Mouse (Mus musculus): ENCODE data around the gene Pou2f2. TPM values are rescaled to one million over a fixed set of nuclear protein-coding genes. Genes with fewer than 3 reads are reported as not detected.

Gene Pou2f2
- polyA plus RNA-seq, 1 experiment from 2014 or later: 2.5 TPM

DNA sequence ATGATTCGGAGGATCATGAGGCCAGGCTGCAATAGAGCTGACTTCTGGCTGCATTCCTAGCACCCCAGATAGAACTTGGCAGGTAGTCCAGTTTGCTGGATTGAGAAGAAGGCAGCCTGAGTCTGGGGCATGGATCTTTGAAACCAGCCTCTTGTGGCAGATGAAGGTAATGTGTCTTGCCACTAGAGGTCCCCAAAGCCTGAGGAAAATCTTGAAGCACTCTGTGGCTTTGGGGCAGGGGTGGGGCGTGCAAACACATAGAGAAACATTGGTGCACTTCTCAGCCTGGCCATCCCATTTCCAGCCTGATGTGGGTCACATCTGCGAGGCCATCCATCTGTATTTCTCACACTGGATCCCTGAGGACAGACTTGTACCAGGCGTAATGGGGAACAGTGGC lies 97.0 kb downstream of the Pou2f2 start:
- Histone ChIP-seq H3K4me3 (replicated peaks) (no peak overlapping the region), H3K36me3 (peaks cover 72% of the 10 kb centered on the region), H3K9me3 (replicated peaks) (no peaks in the 10 kb centered on the region), H3K27ac (no peak overlapping the region), H3K27me3 (no peaks in the 10 kb centered on the region), H3K4me1 (peaks cover 25% of the 10 kb centered on the region), H3K9ac (no peak overlapping the region), H3K4me2 (no peak overlapping the region)
- ATAC-seq (replicated peaks; ENCODE audit: low FRiP score): no peak
- WGBS: 81% methylated on average over 4 of the region's 4 CpGs

DNA sequence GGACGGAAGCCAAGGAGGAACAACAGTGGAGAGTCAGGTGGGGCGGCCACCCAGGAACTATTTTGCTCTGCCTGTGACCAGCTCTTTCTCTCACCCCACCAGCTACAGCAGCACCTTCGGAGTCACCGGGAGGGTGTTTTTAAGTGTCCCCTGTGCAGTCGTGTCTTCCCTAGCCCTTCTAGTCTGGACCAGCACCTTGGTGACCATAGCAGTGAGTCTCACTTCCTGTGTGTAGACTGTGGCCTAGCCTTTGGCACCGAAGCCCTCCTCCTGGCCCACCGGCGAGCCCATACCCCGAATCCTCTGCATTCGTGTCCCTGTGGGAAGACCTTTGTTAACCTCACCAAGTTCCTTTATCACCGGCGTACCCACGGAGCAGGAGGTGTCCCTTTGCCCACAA lies 99.1 kb downstream of the Pou2f2 start:
- ATAC-seq (replicated peaks; ENCODE audit: low FRiP score): no peak
- Histone ChIP-seq H3K4me2 (no peak overlapping the region), H3K36me3 (peaks cover 62% of the 10 kb centered on the region), H3K27me3 (no peaks in the 10 kb centered on the region), H3K9ac (no peak overlapping the region), H3K9me3 (replicated peaks) (no peaks in the 10 kb centered on the region), H3K4me3 (replicated peaks) (no peak overlapping the region), H3K4me1 (peaks cover 32% of the 10 kb centered on the region), H3K27ac (no peak overlapping the region)
- 96% methylated on average over 13 of the region's 13 CpGs for WGBS

DNA sequence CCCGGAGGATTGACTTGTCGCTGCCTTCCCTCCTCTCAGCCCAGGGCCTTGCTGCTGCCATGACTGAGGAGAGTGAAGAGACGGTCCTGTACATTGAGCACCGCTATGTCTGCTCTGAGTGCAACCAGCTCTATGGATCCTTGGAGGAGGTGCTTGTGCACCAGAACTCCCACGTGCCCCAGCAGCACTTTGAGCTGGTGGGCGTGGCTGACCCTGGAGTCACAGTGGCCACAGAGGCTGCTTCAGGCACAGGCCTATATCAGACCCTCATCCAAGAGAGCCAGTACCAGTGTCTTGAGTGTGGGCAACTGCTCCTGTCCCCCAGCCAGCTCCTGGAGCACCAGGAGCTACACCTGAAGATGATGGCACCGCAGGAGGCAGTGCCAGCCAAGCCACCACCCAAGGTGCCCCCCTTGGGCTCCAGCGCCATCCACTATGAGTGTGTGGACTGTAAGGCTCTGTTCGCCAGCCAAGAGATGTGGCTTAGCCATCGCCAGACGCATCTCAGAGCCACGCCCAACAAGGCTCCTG lies 100.0 kb downstream of the Pou2f2 start:
- H3K4me1 ChIP-seq: peaks cover 33% of the 10 kb centered on the region
- no peak for ATAC-seq (replicated peaks; ENCODE audit: low FRiP score)
- H3K36me3 ChIP-seq: peaks cover 53% of the 10 kb centered on the region

DNA sequence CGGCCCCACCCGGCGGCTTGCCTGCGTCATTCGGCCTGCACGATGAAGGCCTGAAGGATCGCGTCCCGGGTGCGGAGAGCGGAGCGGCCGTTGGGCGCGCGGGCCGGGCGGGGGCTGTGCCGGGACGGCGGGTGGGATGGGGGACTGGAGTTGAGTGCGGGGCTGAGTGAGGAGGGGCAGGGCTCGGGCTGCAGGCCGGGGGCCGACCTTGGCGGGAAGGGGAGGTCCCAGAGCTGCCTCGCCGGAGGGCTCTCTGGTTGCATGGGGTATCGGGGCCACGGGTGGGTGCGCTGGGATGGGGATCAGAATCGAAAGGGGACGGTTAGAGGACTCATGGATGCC lies 102.1 kb downstream of the Pou2f2 start:
- Histone ChIP-seq H3K4me3 (replicated peaks) (peak overlapping the region; percentile 93), H3K27me3 (no peaks in the 10 kb centered on the region), H3K9ac (peak overlapping the region; percentile 97), H3K4me1 (peaks cover 48% of the 10 kb centered on the region), H3K4me2 (peak overlapping the region; percentile 74), H3K9me3 (replicated peaks) (no peaks in the 10 kb centered on the region), H3K36me3 (peaks cover 31% of the 10 kb centered on the region), H3K27ac (peak overlapping the region; percentile 98)
- ATAC-seq (replicated peaks; ENCODE audit: low FRiP score): peak; percentile 47
- WGBS: under 1% methylated on average over 33 of the region's 33 CpGs

More for the DNA sequence above, 100.0 kb downstream of the Pou2f2 start:
- Histone ChIP-seq H3K27me3 (no peaks in the 10 kb centered on the region), H3K27ac (no peak overlapping the region), H3K9me3 (replicated peaks) (no peaks in the 10 kb centered on the region), H3K4me3 (replicated peaks) (no peak overlapping the region), H3K4me2 (no peak overlapping the region), H3K9ac (no peak overlapping the region)
- WGBS: 71% methylated on average over 12 of the region's 12 CpGs

DNA sequence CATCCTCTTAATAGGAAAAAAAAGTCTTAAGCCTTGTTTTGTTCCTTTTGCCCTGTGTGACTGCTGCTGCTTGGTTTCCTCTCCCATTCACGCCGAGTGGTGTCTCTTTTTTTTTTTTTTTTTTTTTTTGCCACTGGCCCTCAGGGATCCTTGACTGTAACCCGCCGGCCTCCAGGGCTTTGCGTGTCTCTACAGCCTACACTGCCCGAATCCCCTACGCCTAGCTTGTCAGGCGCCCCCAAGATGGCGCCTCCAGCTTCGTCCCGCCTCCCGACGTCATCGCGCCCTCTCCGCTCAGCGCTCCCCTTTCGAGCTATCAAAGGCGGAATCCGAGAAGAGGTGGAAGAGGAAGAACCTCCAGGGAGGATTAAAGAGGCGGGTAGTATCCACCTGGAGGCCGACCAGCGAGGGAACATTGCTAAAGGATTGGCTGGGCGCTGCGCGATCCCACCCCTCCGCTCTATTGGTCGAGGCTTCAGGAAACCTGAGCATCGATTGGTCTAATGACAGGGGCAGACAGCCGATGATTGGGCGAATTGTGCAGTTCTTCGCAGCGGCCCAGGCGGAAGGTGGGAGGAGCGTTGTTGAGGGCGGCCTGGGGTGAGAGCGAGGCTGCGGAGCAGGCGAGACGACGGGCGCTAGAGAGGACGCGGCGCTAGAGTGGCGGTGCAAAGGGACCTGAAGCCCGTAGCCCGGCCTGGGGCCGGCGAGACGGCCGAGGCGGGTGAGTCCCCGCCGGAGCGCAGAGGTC lies 102.7 kb downstream of the Pou2f2 start:
- Histone ChIP-seq H3K36me3 (peaks cover 26% of the 10 kb centered on the region), H3K4me1 (peaks cover 50% of the 10 kb centered on the region), H3K9ac (peak overlapping the region; percentile 97), H3K27me3 (no peaks in the 10 kb centered on the region), H3K4me2 (peak overlapping the region; percentile 74), H3K27ac (peak overlapping the region; percentile 98), H3K4me3 (replicated peaks) (peak overlapping the region; percentile 93), H3K9me3 (replicated peaks) (no peaks in the 10 kb centered on the region)
- under 1% methylated on average over 56 of the region's 56 CpGs for WGBS
- ATAC-seq (replicated peaks; ENCODE audit: low FRiP score): peak; percentile 97

DNA sequence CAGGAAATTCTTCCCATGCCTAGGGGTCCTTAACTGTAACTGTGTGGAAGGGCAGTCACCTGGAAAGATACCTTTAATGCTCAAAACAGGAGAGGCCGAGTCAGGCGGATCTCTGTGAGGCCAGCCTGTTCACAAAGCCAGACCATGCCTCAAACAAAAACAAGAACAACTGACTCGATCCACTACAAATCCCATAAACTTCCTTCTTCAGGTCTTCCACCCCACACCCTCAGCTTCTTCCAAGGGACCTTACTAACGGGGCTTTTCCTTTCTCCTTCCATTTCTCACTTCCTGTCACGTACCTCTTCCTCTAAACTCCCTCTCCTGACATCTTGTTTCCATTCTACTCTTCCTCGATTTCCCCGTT lies 103.2 kb downstream of the Pou2f2 start:
- Histone ChIP-seq H3K27ac (peak overlapping the region; percentile 98), H3K27me3 (no peaks in the 10 kb centered on the region), H3K9me3 (replicated peaks) (no peaks in the 10 kb centered on the region), H3K4me3 (replicated peaks) (peak overlapping the region; percentile 93), H3K36me3 (peaks cover 20% of the 10 kb centered on the region), H3K4me1 (peaks cover 56% of the 10 kb centered on the region), H3K9ac (peak overlapping the region; percentile 57), H3K4me2 (peak overlapping the region; percentile 66)
- ATAC-seq (replicated peaks; ENCODE audit: low FRiP score): no peak
- 20% methylated on average over 7 of the region's 7 CpGs for WGBS

DNA sequence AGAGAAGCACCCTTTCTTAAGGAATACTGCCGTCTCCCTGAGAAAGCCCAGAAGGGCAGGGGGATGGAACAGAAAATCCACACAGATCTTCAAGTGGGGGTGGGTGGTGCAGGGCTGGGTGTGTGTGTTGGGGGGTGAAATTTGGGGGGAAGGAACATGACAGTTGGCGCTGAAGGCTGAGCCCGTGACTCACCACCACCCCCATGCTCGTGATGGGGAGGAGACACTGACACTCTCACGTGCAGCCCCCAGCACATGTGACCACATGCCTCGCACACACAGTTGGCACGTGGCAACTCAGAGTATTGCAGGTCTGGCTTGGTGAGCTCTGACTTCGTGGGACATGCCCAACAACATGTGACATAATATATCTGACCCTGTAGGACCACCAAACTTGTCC lies 105.6 kb downstream of the Pou2f2 start:
- Histone ChIP-seq H3K4me2 (no peak overlapping the region), H3K36me3 (no peaks in the 10 kb centered on the region), H3K9ac (no peak overlapping the region), H3K27me3 (no peaks in the 10 kb centered on the region), H3K9me3 (replicated peaks) (no peaks in the 10 kb centered on the region), H3K4me1 (peaks cover 64% of the 10 kb centered on the region), H3K4me3 (replicated peaks) (no peak overlapping the region), H3K27ac (peak overlapping the region; percentile 91; the same call in 1 of the 2 replicates)
- no peak for ATAC-seq (replicated peaks; ENCODE audit: low FRiP score)
- WGBS: 83% methylated on average over 8 of the region's 8 CpGs

DNA sequence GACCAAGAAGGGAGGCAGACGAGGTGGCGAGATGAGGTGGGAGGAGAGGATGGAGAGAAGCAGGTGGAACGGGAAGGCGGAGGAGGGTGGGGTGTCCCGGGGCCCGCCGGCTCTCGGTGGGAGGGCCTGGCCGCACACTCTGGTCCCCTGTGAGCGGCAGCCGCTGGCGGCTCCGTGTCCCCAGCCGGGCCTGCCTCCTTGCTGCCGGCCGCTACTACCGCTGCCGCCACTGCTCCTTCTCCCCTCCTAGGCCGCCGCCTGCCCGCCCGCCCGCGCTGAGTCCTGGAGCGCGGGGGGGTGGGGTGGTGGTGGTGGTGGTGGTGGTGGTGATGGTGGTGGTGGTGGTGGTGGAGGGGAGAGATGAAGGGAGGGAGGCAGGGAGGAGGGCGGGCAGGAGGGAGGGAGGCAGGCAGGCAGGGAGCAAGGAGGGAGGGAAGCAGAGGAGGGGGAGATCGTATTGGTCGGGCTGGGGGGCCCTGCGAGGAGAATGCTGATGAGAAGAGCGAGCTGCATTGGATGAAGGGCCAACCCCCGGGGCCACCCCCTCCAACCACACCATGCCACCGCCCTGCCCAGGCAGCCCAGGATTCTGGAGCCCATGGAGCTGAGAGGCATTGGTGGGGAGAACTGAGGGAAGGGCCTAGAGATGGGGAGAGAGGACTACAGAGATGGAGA lies 106.7 kb downstream of the Pou2f2 start:
- Histone ChIP-seq H3K27me3 (no peaks in the 10 kb centered on the region), H3K9me3 (replicated peaks) (no peaks in the 10 kb centered on the region), H3K9ac (peak overlapping the region; percentile 84), H3K4me1 (peaks cover 54% of the 10 kb centered on the region), H3K36me3 (peaks cover 9% of the 10 kb centered on the region), H3K27ac (peak overlapping the region; percentile 91), H3K4me3 (replicated peaks) (peak overlapping the region; percentile 68), H3K4me2 (peak overlapping the region; percentile 89)
- ATAC-seq (replicated peaks; ENCODE audit: low FRiP score): peak; percentile 30
- 1% methylated on average over 30 of the region's 33 CpGs for WGBS

DNA sequence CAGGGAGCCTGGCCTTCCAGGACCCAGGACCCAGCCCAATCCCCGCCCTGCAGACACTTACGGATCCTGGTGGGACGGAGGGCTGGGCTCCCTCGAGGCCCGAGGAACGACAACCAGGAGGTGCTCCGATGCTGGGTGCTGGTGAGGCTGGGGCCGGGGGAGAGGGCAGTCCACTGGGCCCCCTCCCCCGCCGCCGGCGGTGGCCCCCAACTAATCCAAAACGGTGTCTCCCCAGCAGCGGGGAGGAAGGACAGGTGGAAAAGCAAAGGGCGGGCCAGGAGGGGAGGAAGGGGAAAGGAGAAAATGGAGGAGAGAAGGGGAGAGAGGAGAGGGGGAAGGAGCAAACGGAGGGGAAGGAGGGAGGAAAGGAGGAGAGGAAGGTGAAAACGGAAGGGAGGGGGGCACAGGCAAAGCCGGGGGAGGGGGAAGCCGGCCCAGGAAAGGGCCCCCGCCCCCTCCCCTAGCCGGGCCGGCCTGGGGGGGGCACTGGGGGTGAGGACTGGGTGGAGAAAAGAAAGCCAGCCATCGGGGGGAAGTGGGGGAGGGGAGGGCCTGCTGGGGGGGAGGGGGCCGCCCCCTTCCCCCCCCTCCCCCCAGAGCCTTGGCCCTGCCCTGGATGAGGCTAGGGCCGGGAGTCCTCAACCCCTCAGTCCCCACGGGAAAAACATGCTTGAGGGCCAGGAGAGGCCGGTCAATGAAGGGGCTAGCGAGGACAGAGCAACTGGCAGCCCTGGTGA lies 107.4 kb downstream of the Pou2f2 start, which contains the start of the genes Grik5 and Zfp574:
TSS of gene Grik5 (minus strand) at position 368 of the 737 bp plus-strand sequence.
TSS of gene Zfp574 (plus strand) at position 589 of the 737 bp plus-strand sequence.
- no peaks in the 10 kb centered on the region for H3K27me3 ChIP-seq
- H3K4me1 ChIP-seq: peaks cover 52% of the 10 kb centered on the region
- peak; percentile 7; the same call in 1 of the 2 replicates for ATAC-seq (replicated peaks; ENCODE audit: low FRiP score)
- peak within 1 kb of the TSS; percentile 89 for H3K4me2 ChIP-seq
- peak within 1 kb of the TSS; percentile 91 for H3K27ac ChIP-seq
- WGBS: 2% methylated on average over 24 of the region's 28 CpGs
- peak within 1 kb of the TSS; percentile 84 for H3K9ac ChIP-seq
- H3K4me3 ChIP-seq (replicated peaks): peak within 1 kb of the TSS; percentile 68
- peaks cover 16% of the 10 kb centered on the region for H3K36me3 ChIP-seq
- no peaks in the 10 kb centered on the region for H3K9me3 ChIP-seq (replicated peaks)

DNA sequence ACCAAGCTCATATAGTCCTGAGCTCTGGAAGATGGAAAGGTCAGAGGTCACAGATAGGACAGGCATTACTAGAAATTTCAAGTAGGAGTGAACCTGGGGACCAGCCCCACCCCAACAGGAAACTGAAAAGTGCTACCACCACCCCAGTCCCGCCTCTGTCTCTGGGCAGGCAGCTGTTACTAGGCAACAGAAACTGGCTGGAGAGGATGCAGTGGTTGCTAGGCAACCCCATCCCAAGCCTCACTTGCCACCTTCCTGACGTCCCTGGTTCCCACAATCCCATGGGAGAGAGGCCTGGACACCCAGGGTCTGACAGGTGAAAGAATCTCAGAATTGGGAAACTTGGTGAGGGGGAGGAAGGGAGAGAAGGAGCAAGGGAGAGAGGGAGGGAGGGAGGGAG lies 110.8 kb downstream of the Pou2f2 start:
- H3K9me3 ChIP-seq (replicated peaks): no peaks in the 10 kb centered on the region
- no peak overlapping the region for H3K27ac ChIP-seq
- H3K9ac ChIP-seq: no peak overlapping the region
- WGBS: 47% methylated on average over 2 of the region's 2 CpGs
- H3K27me3 ChIP-seq: no peaks in the 10 kb centered on the region
- no peak overlapping the region for H3K4me3 ChIP-seq (replicated peaks)
- H3K4me1 ChIP-seq: peaks cover 33% of the 10 kb centered on the region
- ATAC-seq (replicated peaks; ENCODE audit: low FRiP score): no peak
- H3K36me3 ChIP-seq: peaks cover 48% of the 10 kb centered on the region
- no peak overlapping the region for H3K4me2 ChIP-seq

DNA sequence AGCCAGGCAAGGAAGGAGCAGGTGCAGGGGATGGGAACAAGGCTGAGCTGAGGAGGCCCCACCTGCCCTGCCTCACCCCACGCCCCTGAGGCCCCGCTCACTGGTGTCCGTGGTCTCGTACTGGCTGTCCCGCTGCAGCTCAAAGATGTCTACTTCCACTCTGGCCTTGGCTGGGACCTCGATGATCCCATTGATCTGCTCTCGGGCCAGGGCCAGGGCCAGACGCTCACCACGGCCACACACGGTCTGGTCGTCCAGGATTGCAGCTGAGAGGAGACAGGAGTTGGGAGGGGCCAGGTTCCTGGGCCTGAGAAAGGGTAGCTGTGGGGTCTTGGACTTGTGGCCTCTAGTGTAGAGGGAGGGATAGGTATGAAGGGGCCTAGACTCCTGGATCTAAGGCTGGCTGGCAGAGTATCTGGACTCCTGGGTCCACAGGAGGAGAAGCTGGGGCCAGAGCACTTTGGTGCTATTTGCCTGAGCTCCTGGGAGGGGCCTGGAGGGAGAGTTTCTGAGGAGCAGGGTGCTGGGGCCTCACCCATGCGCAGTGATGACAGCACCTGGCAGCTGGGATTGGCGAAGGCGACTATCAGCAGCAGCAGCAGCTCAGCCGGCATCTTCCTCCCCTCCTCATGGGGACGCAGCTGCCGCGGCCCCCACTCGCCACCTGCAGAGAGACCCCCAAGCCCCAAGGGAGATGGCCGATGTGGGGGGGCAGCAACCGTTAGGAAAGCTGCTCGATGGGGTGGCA lies 111.4 kb downstream of the Pou2f2 start:
- Histone ChIP-seq H3K4me3 (replicated peaks) (no peak overlapping the region), H3K4me1 (peaks cover 27% of the 10 kb centered on the region), H3K27me3 (no peaks in the 10 kb centered on the region), H3K9ac (no peak overlapping the region), H3K9me3 (replicated peaks) (no peaks in the 10 kb centered on the region), H3K4me2 (no peak overlapping the region), H3K27ac (no peak overlapping the region), H3K36me3 (peaks cover 55% of the 10 kb centered on the region)
- no peak for ATAC-seq (replicated peaks; ENCODE audit: low FRiP score)
- 87% methylated on average over 22 of the region's 22 CpGs for WGBS

Data from kidney, embryonic 15.5 days (tissue).